Mouse (Mus musculus) lung, embryonic 14.5 days (tissue): Measurements from ENCODE around the gene Stx17. TPM values are rescaled to one million over a fixed set of nuclear protein-coding genes. Genes with fewer than 3 reads are reported as not detected.

Experiments
- ATAC-seq: fragments of 200-750 bp; cut with Nextera tagmentation; 2 replicates; pipeline ENCODE4 v1.8.0; 2017; ENCODE audit warnings: mild to moderate bottlenecking, moderate TSS enrichment, moderate library complexity; ENCODE audit not compliant: insufficient read depth
- DNase-seq: peaks from one replicate; pipeline ENCODE4 v3.0.0-alpha.2; 2015
- H3K27ac ChIP-seq: fragments of 300-500 bp; sonication (generic); 2 replicates; pipeline ENCODE4 v1.5.1; 2014; ENCODE audit warnings: low read depth, mild to moderate bottlenecking, moderate library complexity
- H3K27me3 ChIP-seq: fragments of 300-500 bp; sonication (generic); 2 replicates; pipeline ENCODE4 v1.6.1; 2014; ENCODE audit warnings: low read length, control low read depth; ENCODE audit not compliant: insufficient read depth
- H3K36me3 ChIP-seq: fragments of 300-500 bp; sonication (generic); 2 replicates; pipeline ENCODE4 v1.6.1; 2014; ENCODE audit warnings: control low read depth; ENCODE audit not compliant: insufficient read depth
- H3K4me1 ChIP-seq: fragments of 300-500 bp; sonication (generic); 2 replicates; pipeline ENCODE4 v1.6.1; 2014; ENCODE audit warnings: antibody characterized with exemption, control low read depth; ENCODE audit not compliant: insufficient read depth
- H3K4me2 ChIP-seq: fragments of 300-500 bp; sonication (generic); 2 replicates; pipeline ENCODE4 v1.6.1; 2014; ENCODE audit warnings: mild to moderate bottlenecking
- H3K4me3 ChIP-seq: fragments of 300-500 bp; sonication (generic); 2 replicates; pipeline ENCODE4 v1.5.1; 2014; ENCODE audit warnings: low read depth, low read length
- H3K9ac ChIP-seq: fragments of 300-500 bp; sonication (generic); 2 replicates; pipeline ENCODE4 v1.6.1; 2014
- H3K9me3 ChIP-seq: fragments of 300-500 bp; sonication (generic); 2 replicates; pipeline ENCODE4 v1.6.1; 2016; ENCODE audit warnings: low read depth, low read length, control low read depth
- CTCF ChIP-seq: IDR thresholded peaks from 2 replicates; pipeline ENCODE4 v1.5.1; 2016; ENCODE audit warnings: antibody characterized with exemption, low read depth
- WGBS: fragments of 180-500 bp; shearing (Covaris S2); extraction: QIAGEN DNeasy Blood & Tissue Kit; methylation state at CpG from one replicate; pipeline ENCODE4 v1.1.7; 2014; 5-methylcytosine and 5-hydroxymethylcytosine counted together
- polyA plus RNA-seq: library from polyadenylated mRNA; unstranded; fragments of >200 nt; fragmentation: Nextera tagmentation; extraction: Ambion mirVana; gene quantifications from 2 replicates; pipeline ENCODE4 v1.2.1, GENCODE M21; 2014

Gene Stx17
- polyA plus RNA-seq: 29.9 and 31.8 TPM in 2 replicates

GRCm38 (mm10) chr4:48124773-48125469 is at the start of gene Stx17:
Gene Stx17 (plus strand): TSS chr4:48124915.
- Histone ChIP-seq H3K4me2 (peak within 1 kb of the TSS; percentile 77), H3K27ac (peak within 1 kb of the TSS; percentile 42; the same call in 1 of the 2 replicates), H3K36me3 (no peaks in the 10 kb centered on the region), H3K9me3 (no peaks in the 10 kb centered on the region), H3K27me3 (no peaks in the 10 kb centered on the region), H3K4me3 (peak within 1 kb of the TSS; percentile 75), H3K4me1 (no peaks in the 10 kb centered on the region), H3K9ac (peak within 1 kb of the TSS; percentile 85)
- DNase-seq: peak; percentile 93
- peak; percentile 100 for ATAC-seq
- WGBS: under 1% methylated on average over 58 of the region's 58 CpGs
- TF ChIP-seq CTCF: no peak

GRCm38 (mm10) chr4:48076693-48077471 is 47.8 kb upstream of the Stx17 start:
- Histone ChIP-seq H3K36me3 (no peaks in the 10 kb centered on the region), H3K27ac (no peak overlapping the region), H3K4me1 (peaks cover 11% of the 10 kb centered on the region; the same call in 1 of the 2 replicates), H3K27me3 (no peaks in the 10 kb centered on the region), H3K9ac (no peak overlapping the region), H3K4me2 (no peak overlapping the region), H3K4me3 (no peak overlapping the region), H3K9me3 (no peaks in the 10 kb centered on the region)
- WGBS: 48% methylated on average over 13 of the region's 13 CpGs
- TF ChIP-seq CTCF: no peak
- peak; percentile 79 for DNase-seq
- peak; percentile 80; the same call in 1 of the 2 replicates for ATAC-seq

GRCm38 (mm10) chr4:48078213-48078612 is 46.5 kb upstream of the Stx17 start:
- 4% methylated on average over 4 of the region's 4 CpGs for WGBS
- Histone ChIP-seq H3K9ac (0 out of 2 replicates have a peak overlapping the region, but pooled peaks have one; percentile 2), H3K27ac (no peak overlapping the region), H3K4me1 (peaks cover 11% of the 10 kb centered on the region; the same call in 1 of the 2 replicates), H3K36me3 (no peaks in the 10 kb centered on the region), H3K4me3 (no peak overlapping the region), H3K9me3 (no peaks in the 10 kb centered on the region), H3K4me2 (peak overlapping the region; percentile 32; the same call in 1 of the 2 replicates), H3K27me3 (no peaks in the 10 kb centered on the region)
- DNase-seq (peak; percentile 18), ATAC-seq (peak; percentile 39; the same call in 1 of the 2 replicates)
- TF ChIP-seq CTCF: no peak

- 33% methylated on average over 8 of the region's 8 CpGs for WGBS
- ATAC-seq (no peak), DNase-seq (no peak)
- H3K36me3 ChIP-seq: no peaks in the 10 kb centered on the region
- H3K9me3 ChIP-seq: no peaks in the 10 kb centered on the region
- peaks cover 11% of the 10 kb centered on the region; the same call in 1 of the 2 replicates for H3K4me1 ChIP-seq
- H3K27ac ChIP-seq: no peak overlapping the region
- H3K4me2 ChIP-seq: no peak overlapping the region
- no peak for TF ChIP-seq CTCF
- no peak overlapping the region for H3K4me3 ChIP-seq
- H3K9ac ChIP-seq: no peak overlapping the region
- no peaks in the 10 kb centered on the region for H3K27me3 ChIP-seq
Observed at GRCm38 (mm10) chr4:48079285-48080039, 45.3 kb upstream of the Stx17 start.

DNA sequence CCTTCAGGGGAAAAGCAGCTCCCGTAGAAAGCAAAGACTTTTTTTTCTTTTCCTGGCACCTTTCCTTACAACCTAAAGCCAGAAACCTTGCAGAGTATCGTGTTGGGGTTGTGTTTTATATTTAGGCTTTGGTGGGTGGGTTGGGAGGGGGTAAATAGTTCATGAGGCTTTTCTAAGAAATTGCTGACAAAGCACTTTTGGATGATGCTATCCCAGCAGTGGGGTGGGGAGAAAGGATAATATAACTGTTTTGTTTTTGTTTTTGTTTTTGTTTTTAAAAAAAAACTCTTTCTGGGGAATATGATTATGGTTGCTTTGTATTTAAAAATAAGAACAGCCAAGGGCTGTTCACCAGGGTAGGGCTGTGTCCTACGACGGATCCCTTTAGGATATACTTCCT is 41.3 kb upstream of the Stx17 start:
- H3K4me1 ChIP-seq: peaks cover 7% of the 10 kb centered on the region; the same call in 1 of the 2 replicates
- 87% methylated on average over 4 of the region's 4 CpGs for WGBS

GRCm38 (mm10) chr4:48086609-48087008 is 38.1 kb upstream of the Stx17 start:
- H3K9me3 ChIP-seq: no peaks in the 10 kb centered on the region
- no peak for DNase-seq
- no peak overlapping the region for H3K9ac ChIP-seq
- no peak overlapping the region for H3K4me3 ChIP-seq
- no peak for TF ChIP-seq CTCF
- H3K27me3 ChIP-seq: no peaks in the 10 kb centered on the region
- no peaks in the 10 kb centered on the region for H3K4me1 ChIP-seq
- no peak overlapping the region for H3K27ac ChIP-seq
- ATAC-seq: no peak
- H3K4me2 ChIP-seq: no peak overlapping the region
- no peaks in the 10 kb centered on the region for H3K36me3 ChIP-seq
- 76% methylated on average over 6 of the region's 6 CpGs for WGBS

More for the DNA sequence above, 41.3 kb upstream of the Stx17 start:
- H3K27me3 ChIP-seq: no peaks in the 10 kb centered on the region
- no peak overlapping the region for H3K27ac ChIP-seq
- no peak for DNase-seq
- H3K4me2 ChIP-seq: no peak overlapping the region
- H3K36me3 ChIP-seq: no peaks in the 10 kb centered on the region
- no peak overlapping the region for H3K9ac ChIP-seq
- no peak for ATAC-seq
- TF ChIP-seq CTCF: no peak
- no peaks in the 10 kb centered on the region for H3K9me3 ChIP-seq
- no peak overlapping the region for H3K4me3 ChIP-seq
